Mouse (Mus musculus) lung, embryonic 16.5 days (tissue): ENCODE measurements around the gene Hspbap1. TPM values are rescaled to one million over a fixed set of nuclear protein-coding genes. Genes with fewer than 3 reads are reported as not detected.

ENCODE experiments used
- ATAC-seq: fragments of 200-750 bp; cut with Nextera tagmentation; 2 replicates; pipeline ENCODE4 v1.8.0; 2017; ENCODE audit warnings: low read depth, mild to moderate bottlenecking, moderate library complexity
- H3K27ac ChIP-seq: fragments of 300-500 bp; sonication (generic); 2 replicates; pipeline ENCODE4 v1.5.1; 2014; ENCODE audit warnings: mild to moderate bottlenecking, control low read depth, low read length
- H3K27me3 ChIP-seq: fragments of 300-500 bp; sonication (generic); 2 replicates; pipeline ENCODE4 v1.6.1; 2014; ENCODE audit warnings: low read depth, low read length, mixed read lengths; ENCODE audit not compliant: control insufficient read depth, insufficient read depth
- H3K36me3 ChIP-seq: fragments of 300-500 bp; sonication (generic); 2 replicates; pipeline ENCODE4 v1.6.1; 2014; ENCODE audit warnings: low read length; ENCODE audit not compliant: control insufficient read depth, insufficient read depth
- H3K4me1 ChIP-seq: fragments of 300-500 bp; sonication (generic); replicated peaks from 2 replicates; pipeline ENCODE4 v1.6.1; 2014; ENCODE audit warnings: low read length, mixed read lengths; ENCODE audit not compliant: control insufficient read depth, insufficient read depth
- H3K4me2 ChIP-seq: fragments of 300-500 bp; sonication (generic); 2 replicates; pipeline ENCODE4 v1.6.1; 2014; ENCODE audit warnings: low read depth, low read length, control low read depth
- H3K4me3 ChIP-seq: fragments of 300-500 bp; sonication (generic); 2 replicates; pipeline ENCODE4 v1.5.1; 2014; ENCODE audit warnings: mild to moderate bottlenecking, low read length, control low read depth
- H3K9ac ChIP-seq: fragments of 300-500 bp; sonication (generic); 2 replicates; pipeline ENCODE4 v1.6.1; 2014; ENCODE audit warnings: low read length, control low read depth
- H3K9me3 ChIP-seq: fragments of 300-500 bp; sonication (generic); 2 replicates; pipeline ENCODE4 v1.6.1; 2016; ENCODE audit warnings: low read length; ENCODE audit not compliant: control insufficient read depth
- WGBS: fragments of 180-500 bp; shearing (Covaris S2); extraction: QIAGEN DNeasy Blood & Tissue Kit; methylation state at CpG from one replicate; pipeline ENCODE4 v1.1.7; 2014; 5-methylcytosine and 5-hydroxymethylcytosine counted together
- polyA plus RNA-seq: library from polyadenylated mRNA; unstranded; fragments of >200 nt; fragmentation: Nextera tagmentation; extraction: Ambion mirVana; gene quantifications from 2 replicates; pipeline ENCODE4 v1.2.1, GENCODE M21; 2015

The Hspbap1 gene
- 12.1 and 13.3 TPM in 2 replicates for polyA plus RNA-seq

DNA sequence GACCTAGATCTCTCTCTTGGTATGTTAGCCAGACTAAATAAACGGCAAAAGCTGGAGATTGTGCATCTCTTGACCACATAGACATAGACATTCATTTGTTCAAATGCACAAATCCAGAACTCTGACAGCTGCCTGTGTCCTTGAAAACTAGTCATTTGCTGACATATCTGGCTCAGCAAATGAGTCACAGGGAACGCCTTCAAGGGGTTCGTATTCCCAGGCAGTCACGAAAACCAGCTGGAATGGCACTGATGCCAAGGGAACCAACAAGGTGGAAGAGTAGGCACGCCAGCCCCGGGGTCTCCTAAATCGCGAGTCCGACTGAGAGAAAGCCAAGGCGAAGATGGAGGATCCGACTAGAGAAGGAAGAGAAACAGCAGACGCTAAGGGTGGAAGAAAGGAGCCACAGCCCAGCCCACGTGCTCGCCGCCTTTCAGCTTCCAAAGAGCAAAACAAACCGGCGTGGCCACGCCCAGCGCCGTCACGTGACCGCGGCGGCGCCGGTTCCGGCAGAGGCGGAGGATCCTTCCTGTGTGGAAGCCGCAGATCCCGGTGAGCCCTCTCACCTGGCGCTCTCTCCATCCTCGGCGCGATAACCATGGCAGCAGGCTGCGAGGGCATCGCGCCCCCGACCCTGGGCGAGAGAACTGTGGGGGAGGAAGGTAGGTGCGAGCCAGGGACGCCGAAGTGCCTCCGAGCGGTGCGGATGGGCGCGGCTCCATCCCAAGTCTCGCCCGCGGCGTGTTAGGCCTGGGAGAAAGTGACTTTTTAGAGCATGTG is at the start of gene Hspbap1:
Hspbap1 (plus strand) TSS at position 498 of the 780 bp plus-strand sequence.
- under 1% methylated on average over 51 of the region's 51 CpGs for WGBS
- H3K4me2 ChIP-seq: peak within 1 kb of the TSS; percentile 97
- ATAC-seq: peak; percentile 75
- no peaks in the 10 kb centered on the region for H3K36me3 ChIP-seq
- H3K27ac ChIP-seq: peak within 1 kb of the TSS; percentile 41
- H3K9ac ChIP-seq: peak within 1 kb of the TSS; percentile 92
- H3K27me3 ChIP-seq: no peaks in the 10 kb centered on the region
- H3K9me3 ChIP-seq: no peaks in the 10 kb centered on the region
- H3K4me1 ChIP-seq: peaks cover 15% of the 10 kb centered on the region
- H3K4me3 ChIP-seq: peak within 1 kb of the TSS; percentile 77

DNA sequence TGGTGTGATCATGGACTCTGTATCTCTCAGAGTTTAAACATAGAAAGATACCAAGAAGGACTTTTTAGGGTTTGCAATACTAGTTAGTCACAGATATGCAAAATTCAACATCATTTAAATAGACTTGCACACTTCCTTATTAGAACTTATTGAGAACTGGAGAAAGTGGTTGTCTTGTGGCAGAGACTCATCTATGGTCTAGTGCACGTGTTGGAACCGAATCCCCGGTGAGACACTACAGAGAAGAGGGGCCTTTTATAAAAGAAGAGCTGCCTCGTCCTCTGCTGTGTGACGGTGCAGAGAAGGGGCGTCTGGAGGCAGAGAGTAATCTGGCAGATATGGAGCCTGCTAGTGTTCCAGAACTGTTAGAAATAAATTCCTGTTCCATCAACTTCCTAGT is 45.6 kb upstream of the Hspbap1 start:
- Histone ChIP-seq H3K4me1 (no peaks in the 10 kb centered on the region), H3K27ac (no peak overlapping the region), H3K9me3 (no peaks in the 10 kb centered on the region), H3K36me3 (no peaks in the 10 kb centered on the region; the same call in 1 of the 2 replicates), H3K27me3 (no peaks in the 10 kb centered on the region), H3K4me2 (no peak overlapping the region), H3K9ac (no peak overlapping the region), H3K4me3 (no peak overlapping the region)
- WGBS: 83% methylated on average over 6 of the region's 6 CpGs
- ATAC-seq: no peak

DNA sequence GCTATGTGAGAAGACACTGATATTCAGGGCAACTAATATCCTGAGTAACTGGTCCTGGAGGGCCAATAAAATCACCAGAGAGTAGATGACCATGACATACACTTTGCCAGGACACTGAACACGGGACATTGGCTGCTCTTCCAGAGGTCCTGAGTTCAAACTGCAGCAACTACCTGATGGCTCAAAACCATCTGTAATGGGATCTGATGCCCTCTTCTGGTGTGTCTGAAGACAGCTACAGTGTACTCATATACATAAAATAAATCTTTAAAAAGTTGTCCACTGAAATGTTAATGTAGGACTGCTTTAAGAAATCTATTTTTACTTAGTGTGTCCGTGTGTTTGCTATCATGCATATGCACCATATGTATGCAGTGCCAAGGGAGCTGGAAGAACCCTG is 43.6 kb upstream of the Hspbap1 start:
- WGBS: 71% methylated on average over 2 of the region's 2 CpGs
- no peak overlapping the region for H3K4me2 ChIP-seq
- H3K27ac ChIP-seq: no peak overlapping the region
- no peak overlapping the region for H3K4me3 ChIP-seq
- H3K27me3 ChIP-seq: no peaks in the 10 kb centered on the region
- ATAC-seq: no peak
- no peaks in the 10 kb centered on the region; the same call in 1 of the 2 replicates for H3K36me3 ChIP-seq
- no peaks in the 10 kb centered on the region for H3K4me1 ChIP-seq
- no peak overlapping the region for H3K9ac ChIP-seq
- H3K9me3 ChIP-seq: no peaks in the 10 kb centered on the region

DNA sequence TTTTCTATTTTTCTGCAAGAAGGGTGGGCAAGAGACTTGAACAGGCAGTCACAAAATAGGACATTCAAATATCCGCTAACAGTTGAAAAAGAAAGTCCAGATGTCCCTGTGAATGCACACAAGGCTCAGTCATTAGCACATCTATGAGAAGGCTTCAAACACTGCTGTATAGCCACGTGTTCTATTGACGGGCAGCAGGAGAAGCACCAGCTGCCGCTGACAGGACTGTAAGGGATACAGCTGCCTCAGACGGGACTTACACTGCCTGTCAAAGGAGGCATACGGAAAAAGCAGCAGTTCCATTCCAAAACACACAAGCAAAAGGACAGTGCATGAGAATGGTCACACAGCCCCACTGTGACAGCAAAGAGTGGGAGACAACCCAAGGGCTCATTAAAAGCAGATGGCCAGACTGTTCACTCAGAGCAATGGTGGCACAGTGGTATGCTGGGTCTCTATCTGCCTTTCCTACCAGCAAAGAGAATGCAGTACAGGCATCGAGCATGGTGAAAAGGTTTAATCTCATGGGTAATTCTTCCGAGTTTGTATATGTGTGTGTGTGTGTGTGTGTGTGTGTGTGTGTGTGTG is 40.9 kb upstream of the Hspbap1 start:
- Histone ChIP-seq H3K27me3 (no peaks in the 10 kb centered on the region), H3K27ac (no peak overlapping the region), H3K4me1 (no peaks in the 10 kb centered on the region), H3K4me2 (no peak overlapping the region), H3K9me3 (no peaks in the 10 kb centered on the region), H3K9ac (no peak overlapping the region), H3K4me3 (no peak overlapping the region), H3K36me3 (no peaks in the 10 kb centered on the region; the same call in 1 of the 2 replicates)
- ATAC-seq: peak; percentile 90
- 50% methylated on average over 8 of the region's 8 CpGs for WGBS

DNA sequence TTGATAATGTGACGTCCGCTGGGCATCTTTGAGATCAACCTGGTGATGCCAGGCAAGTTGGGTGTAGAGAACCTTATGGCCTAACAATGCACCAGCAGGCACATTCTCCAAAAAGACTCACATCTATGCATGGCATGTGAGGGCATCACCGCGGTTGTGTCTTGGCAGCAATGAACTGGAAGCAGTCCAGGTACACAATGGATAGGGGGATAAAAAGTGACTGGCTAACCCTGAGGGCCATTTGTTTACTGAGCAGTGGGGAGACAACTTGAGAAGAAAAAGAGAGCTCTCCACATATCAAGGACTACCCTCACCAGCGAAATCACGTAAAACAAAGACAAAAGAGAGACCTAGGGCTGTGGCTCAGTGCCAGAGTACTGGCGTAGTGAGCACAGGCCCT is 38.1 kb upstream of the Hspbap1 start:
- Histone ChIP-seq H3K9me3 (no peaks in the 10 kb centered on the region), H3K4me1 (no peaks in the 10 kb centered on the region), H3K36me3 (no peaks in the 10 kb centered on the region), H3K9ac (no peak overlapping the region), H3K4me2 (no peak overlapping the region), H3K27me3 (no peaks in the 10 kb centered on the region), H3K4me3 (no peak overlapping the region), H3K27ac (no peak overlapping the region)
- ATAC-seq: no peak
- 58% methylated on average over 7 of the region's 7 CpGs for WGBS

DNA sequence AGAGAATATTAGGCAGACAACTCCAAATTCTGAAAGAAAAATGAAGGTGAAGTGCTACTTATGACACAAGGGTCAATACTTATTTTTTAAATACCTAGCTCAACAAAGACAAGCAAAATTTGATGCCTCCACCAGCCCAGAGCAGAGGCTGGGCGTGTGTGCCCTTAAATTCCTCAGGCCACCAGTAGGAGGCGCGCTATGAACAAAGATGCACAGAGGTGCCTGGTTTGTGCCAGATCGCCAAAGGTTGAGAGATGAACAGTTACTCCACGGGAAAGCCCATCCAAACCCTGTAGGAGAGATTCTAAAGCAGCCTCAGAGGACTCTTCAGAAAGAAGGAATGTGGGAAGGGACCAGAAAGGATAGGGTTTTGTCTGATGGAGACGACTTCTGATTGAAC is 36.1 kb upstream of the Hspbap1 start:
- Histone ChIP-seq H3K27ac (no peak overlapping the region), H3K4me2 (no peak overlapping the region), H3K36me3 (no peaks in the 10 kb centered on the region), H3K27me3 (no peaks in the 10 kb centered on the region), H3K9ac (no peak overlapping the region), H3K9me3 (no peaks in the 10 kb centered on the region), H3K4me3 (no peak overlapping the region), H3K4me1 (no peaks in the 10 kb centered on the region)
- WGBS: 14% methylated on average over 6 of the region's 6 CpGs
- no peak for ATAC-seq

DNA sequence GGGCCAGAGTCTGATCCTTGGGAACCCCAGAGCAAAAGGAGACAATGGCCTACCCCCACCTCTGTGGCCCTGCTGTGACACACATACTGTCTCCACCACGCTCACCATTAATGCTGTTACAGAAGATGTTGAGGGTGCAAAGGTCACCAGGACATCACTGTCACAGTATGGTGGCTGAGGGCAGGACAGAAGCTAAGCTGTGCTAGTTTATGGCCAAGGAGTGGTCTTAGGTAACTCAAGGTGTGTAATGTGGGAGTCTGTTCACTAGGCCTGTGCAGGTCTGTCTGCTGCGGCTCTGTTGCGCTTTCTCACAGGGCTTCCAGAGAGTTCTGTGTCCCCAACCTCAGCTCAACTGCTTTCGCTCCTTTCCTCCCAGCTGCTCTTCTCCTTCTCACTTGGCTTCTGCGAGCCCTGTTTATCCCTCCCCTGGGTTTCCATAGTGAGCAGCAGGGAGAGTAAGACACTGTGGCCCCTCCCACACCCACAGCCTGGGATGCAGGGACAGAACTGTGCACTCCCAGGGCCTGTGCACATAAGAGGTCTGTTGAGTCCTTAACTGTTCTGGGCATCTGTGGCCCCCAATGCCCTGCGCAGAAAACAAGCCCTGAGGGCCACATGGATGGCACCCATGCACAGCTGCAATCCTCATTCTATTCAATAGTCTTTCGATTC is 31.9 kb upstream of the Hspbap1 start:
- Histone ChIP-seq H3K9ac (no peak overlapping the region), H3K9me3 (no peaks in the 10 kb centered on the region), H3K4me1 (peaks cover 5% of the 10 kb centered on the region; the same call in 1 of the 2 replicates), H3K27ac (no peak overlapping the region), H3K4me3 (no peak overlapping the region), H3K4me2 (no peak overlapping the region), H3K27me3 (no peaks in the 10 kb centered on the region), H3K36me3 (no peaks in the 10 kb centered on the region)
- ATAC-seq: no peak
- WGBS: 82% methylated on average over 7 of the region's 7 CpGs

DNA sequence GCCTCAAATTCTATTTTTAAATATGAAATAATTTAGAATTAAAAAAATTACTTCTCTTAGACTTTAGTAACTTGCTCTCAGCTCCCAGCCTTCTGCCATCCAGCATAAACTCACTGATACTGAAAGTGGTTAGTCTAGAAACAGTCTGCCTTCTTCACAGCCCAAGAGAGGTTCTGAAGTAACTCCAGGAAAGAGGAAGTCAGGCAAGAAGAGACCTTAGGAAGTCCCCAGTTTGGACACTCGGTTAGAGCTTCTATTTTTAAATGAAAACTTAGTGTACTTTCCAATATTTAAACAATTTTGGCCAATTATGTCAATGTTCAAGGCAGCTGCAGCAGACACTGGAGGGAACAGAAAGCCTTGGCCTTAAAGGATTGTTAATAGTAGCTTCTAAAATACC is 30.6 kb upstream of the Hspbap1 start:
- Histone ChIP-seq H3K4me1 (peaks cover 5% of the 10 kb centered on the region; the same call in 1 of the 2 replicates), H3K4me3 (no peak overlapping the region), H3K36me3 (no peaks in the 10 kb centered on the region), H3K4me2 (no peak overlapping the region), H3K9ac (no peak overlapping the region), H3K9me3 (no peaks in the 10 kb centered on the region), H3K27ac (no peak overlapping the region), H3K27me3 (no peaks in the 10 kb centered on the region)
- WGBS: 21% methylated on average over 1 of the region's 1 CpGs
- no peak for ATAC-seq

DNA sequence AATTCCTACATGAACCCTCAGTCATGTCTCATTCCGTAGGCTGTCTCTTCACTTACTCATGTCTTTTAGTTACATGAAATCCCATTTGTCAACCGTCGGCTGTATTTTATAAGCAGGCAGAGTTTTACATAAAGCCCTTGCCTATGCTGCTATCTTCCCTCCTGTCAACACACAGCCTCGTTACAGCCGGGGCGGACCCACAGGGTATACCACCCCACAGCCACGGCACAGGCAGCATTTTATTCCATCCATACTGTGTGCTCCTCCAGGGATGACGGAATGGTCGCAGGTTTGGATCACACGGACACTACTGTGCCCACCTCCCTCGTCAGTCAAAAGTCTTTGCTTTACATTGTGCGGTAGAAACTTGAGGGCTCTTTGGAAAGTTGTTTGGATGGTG is 29.8 kb upstream of the Hspbap1 start:
- no peak overlapping the region for H3K9ac ChIP-seq
- H3K27ac ChIP-seq: no peak overlapping the region
- peaks cover 5% of the 10 kb centered on the region; the same call in 1 of the 2 replicates for H3K4me1 ChIP-seq
- no peaks in the 10 kb centered on the region for H3K9me3 ChIP-seq
- H3K4me3 ChIP-seq: no peak overlapping the region
- H3K27me3 ChIP-seq: no peaks in the 10 kb centered on the region
- no peaks in the 10 kb centered on the region for H3K36me3 ChIP-seq
- ATAC-seq: no peak
- no peak overlapping the region for H3K4me2 ChIP-seq
- WGBS: 59% methylated on average over 12 of the region's 12 CpGs
